Mouse (Mus musculus): ENCODE measurements at regions not wholly inside any gene's neighbourhood (a gene's known extent, or its start where the extent isn't known, plus 50 kb on each side); places are given as distances from the start of the nearest gene placed in this dataset.

- in situ Hi-C loops (cut with MboI; ENCODE audit: unreplicated experiment in 2 of 2) = no loop called here
Observed at GRCm38 (mm10) chr10:19149196-19149869, 133.9 kb upstream of the Tnfaip3 start.

DNA sequence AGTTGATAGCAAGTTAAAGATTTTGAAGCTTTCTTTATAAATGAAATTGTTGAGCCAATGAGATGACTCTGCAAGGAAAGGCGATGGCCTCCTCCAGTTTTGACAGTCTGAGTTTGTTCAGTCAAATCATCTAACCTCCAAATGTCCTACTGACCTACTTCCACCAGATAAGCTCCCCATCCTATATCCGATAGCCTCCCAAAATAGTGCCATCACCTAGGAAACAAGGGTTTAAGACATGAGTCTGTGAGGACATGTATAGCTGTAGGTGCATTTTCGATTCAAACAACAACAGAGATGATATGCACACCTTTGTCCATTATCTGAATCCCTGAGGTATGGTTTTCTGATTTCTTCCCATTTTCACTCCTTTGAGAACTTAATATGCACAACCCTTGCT lies 126.0 kb upstream of the Tnfaip3 start:
- in situ Hi-C loops (cut with MboI; ENCODE audit: unreplicated experiment in 2 of 2) = no loop called here

DNA sequence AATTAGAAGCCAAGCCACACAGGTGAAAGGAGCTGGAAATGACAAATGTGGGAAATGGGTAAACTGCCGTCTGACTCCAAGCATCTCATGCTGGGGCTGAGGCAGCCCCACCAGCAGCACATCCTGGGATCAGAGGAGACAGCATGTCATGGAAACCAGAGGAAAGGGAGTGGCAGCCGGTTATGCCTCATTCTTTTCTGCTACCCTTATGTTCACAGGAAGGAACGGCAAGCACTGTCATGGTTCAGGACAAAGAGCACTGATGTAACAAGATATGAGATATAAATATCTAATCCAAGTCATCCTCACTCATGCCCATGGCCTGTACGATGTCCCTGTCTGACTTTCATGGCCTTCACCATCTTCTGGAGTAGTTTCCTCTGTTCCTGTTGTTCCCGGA lies 125.2 kb upstream of the Tnfaip3 start:
- in situ Hi-C loops (cut with MboI; ENCODE audit: unreplicated experiment in 2 of 2) = no loop called here

GRCm38 (mm10) chr10:19139234-19139633 lies 123.8 kb upstream of the Tnfaip3 start:
- in situ Hi-C loops (cut with MboI; ENCODE audit: unreplicated experiment in 2 of 2) = no loop called here

- in situ Hi-C loops (cut with MboI; ENCODE audit: unreplicated experiment in 2 of 2) = no loop called here
Observed at GRCm38 (mm10) chr10:19138258-19138657, 122.8 kb upstream of the Tnfaip3 start.

DNA sequence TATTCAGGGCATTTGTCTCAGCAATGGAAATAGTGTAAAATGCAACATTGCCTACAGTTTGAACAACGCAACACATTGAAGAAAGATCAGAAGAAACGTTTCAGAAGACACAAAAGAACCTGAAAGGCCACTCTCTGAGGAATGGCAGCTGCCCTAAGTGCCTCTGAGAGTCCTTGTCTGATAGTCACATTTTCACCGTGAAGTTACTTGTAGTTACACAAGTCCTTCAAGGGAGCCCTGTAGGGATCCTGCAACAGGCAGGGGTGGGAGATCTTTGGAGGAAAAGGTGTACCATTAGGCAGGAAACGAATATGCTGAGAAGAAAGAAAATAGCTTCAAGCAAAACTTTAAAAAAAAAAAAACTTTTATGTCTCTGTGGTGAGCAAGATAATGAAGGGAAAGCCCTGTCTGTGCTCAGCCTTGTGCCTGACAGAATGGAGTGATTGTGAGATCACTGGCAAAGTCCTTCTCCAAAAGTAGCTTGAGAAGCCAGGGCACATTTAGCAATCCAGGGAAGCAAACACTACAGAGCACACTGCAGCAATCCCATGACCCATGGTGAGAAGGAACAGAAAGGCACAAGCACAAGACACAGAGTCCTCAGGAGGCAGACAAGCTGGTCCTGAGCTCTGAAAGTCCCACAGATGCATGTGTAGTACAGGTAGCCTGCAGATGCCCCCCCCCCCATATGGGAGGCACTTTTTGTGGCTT lies 112.3 kb upstream of the Tnfaip3 start:
- in situ Hi-C loops (cut with MboI; ENCODE audit: unreplicated experiment in 2 of 2) = no loop called here

GRCm38 (mm10) chr10:19126922-19127321 lies 111.5 kb upstream of the Tnfaip3 start:
- in situ Hi-C loops (cut with MboI; ENCODE audit: unreplicated experiment in 2 of 2) = no loop called here

- in situ Hi-C loops (cut with MboI; ENCODE audit: unreplicated experiment in 2 of 2) = no loop called here
Observed at GRCm38 (mm10) chr10:19126438-19126837, 111.0 kb upstream of the Tnfaip3 start.

- in situ Hi-C loops (cut with MboI; ENCODE audit: unreplicated experiment in 2 of 2) = no loop called here
Observed at GRCm38 (mm10) chr10:19123691-19124090, 108.2 kb upstream of the Tnfaip3 start.

GRCm38 (mm10) chr10:19122221-19122620 lies 106.8 kb upstream of the Tnfaip3 start:
- in situ Hi-C loops (cut with MboI; ENCODE audit: unreplicated experiment in 2 of 2) = no loop called here

GRCm38 (mm10) chr10:19119281-19120049 lies 104.0 kb upstream of the Tnfaip3 start:
- in situ Hi-C loops (cut with MboI; ENCODE audit: unreplicated experiment in 2 of 2) = no loop called here

- in situ Hi-C loops (cut with MboI; ENCODE audit: unreplicated experiment in 2 of 2) = no loop called here
Observed at GRCm38 (mm10) chr10:19118569-19119280, 103.3 kb upstream of the Tnfaip3 start.

DNA sequence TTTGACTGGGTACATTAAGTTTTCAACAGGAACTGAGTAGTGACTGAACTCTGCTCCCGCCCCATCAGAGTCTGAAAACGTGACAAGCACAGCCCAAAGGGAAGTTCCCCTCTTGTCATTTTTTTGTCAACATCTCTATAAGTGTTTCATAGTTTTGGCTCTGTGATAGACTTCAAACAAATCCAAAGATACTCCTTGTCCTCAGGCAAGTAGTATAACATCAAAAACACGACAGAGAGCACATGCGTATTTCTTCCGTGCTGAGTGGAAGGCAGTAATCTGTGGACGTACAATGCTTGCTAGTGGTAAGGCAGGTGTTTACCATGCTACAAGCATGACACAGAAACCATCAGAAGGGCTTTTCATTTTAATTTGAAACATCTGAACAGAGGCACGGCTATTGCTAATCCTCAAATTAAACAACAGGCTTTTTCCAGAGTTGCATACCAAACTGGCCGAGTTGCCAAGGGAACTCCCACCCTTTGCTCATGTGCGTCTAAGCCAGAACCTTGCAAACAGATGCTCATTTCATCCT lies 101.7 kb upstream of the Tnfaip3 start:
- in situ Hi-C loops (cut with MboI; ENCODE audit: unreplicated experiment in 2 of 2) = no loop called here

GRCm38 (mm10) chr10:19112459-19112858 lies 97.0 kb upstream of the Tnfaip3 start:
- in situ Hi-C loops (cut with MboI; ENCODE audit: unreplicated experiment in 2 of 2) = no loop called here

GRCm38 (mm10) chr10:19105231-19105681 lies 89.8 kb upstream of the Tnfaip3 start:
- in situ Hi-C loops (cut with MboI; ENCODE audit: unreplicated experiment in 2 of 2) = no loop called here

GRCm38 (mm10) chr10:19104671-19105203 lies 89.3 kb upstream of the Tnfaip3 start:
- in situ Hi-C loops (cut with MboI; ENCODE audit: unreplicated experiment in 2 of 2) = loop anchor here in 1 of 2 experiments (5.0 kb wide), 1 partner anchor 83 kb away; no protein-coding TSS in a partner anchor

GRCm38 (mm10) chr10:19099369-19100285 lies 84.2 kb upstream of the Tnfaip3 start:
- in situ Hi-C loops (cut with MboI; ENCODE audit: unreplicated experiment in 2 of 2) = loop anchor here (5.0 to 10.0 kb wide), 3 partner anchors 88 to 265 kb away; no protein-coding TSS in a partner anchor

- in situ Hi-C loops (cut with MboI; ENCODE audit: unreplicated experiment in 2 of 2) = loop anchor here (5.0 to 10.0 kb wide), 3 partner anchors 77 to 259 kb away; partner anchors contain the start of gene Tnfaip3 (in 1 of the 2)
Observed at GRCm38 (mm10) chr10:19094297-19094696, 78.8 kb upstream of the Tnfaip3 start.

DNA sequence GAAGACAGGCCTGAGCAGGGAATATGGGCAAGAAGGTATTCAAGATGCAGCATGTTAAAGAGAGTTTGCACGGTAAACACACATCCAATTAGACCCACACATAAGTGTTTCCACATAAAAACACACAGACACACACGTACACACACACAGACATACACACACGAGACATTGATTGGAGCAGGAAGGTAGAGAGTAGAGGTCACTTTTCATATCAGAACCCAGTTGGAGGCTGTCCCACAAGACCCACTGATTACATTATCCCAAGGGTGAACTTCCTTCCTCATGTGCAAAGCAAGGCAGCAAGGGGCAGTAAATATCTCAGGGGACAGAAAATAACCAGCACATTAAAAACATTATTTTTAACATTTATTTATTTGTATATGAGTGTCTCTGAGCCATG lies 78.2 kb upstream of the Tnfaip3 start:
- in situ Hi-C loops (cut with MboI; ENCODE audit: unreplicated experiment in 2 of 2) = loop anchor here (5.0 to 10.0 kb wide), 3 partner anchors 76 to 259 kb away; partner anchors contain the start of gene Tnfaip3 (in 1 of the 2)

Measured in v-Abl transformed pro-B cells (cell line).